Mouse (Mus musculus) brain, embryonic 14.5 days (tissue): ENCODE results near the gene Atp2b2.

Source experiments
- CTCF ChIP-seq: fragments of 200-500 bp; IDR thresholded peaks from 2 replicates; pipeline ENCODE4 v1.5.1; 2012; ENCODE audit warnings: inconsistent platforms, mild to moderate bottlenecking, moderate library complexity, borderline replicate concordance; ENCODE audit not compliant: insufficient read depth, insufficient read length; ENCODE audit errors: extremely low read depth
- POLR2A ChIP-seq: fragments of 200-500 bp; IDR thresholded peaks from 2 replicates; pipeline ENCODE4 v1.6.1; 2012; ENCODE audit warnings: mild to moderate bottlenecking, inconsistent platforms, borderline replicate concordance; ENCODE audit not compliant: poor library complexity, insufficient read depth, insufficient read length, severe bottlenecking; ENCODE audit errors: extremely low read depth

DNA sequence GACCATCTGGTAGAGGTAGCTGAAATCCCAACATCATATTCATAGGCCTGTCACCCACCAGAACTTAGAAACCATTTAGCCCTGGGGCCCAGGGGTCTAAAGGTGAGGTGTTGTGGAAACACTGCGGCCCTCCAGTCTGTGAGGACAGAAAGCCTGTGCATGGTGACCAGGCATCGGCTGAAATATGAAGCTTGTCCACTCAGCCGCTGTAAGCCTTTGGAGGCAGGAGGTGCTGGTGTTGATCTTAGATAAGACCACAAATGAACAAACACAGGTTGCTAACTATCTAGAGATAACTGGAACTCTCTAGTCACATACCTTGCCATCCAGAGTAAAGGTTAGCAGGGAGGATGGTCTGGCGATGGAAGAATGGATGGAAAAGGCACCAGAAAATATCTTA lies 321.4 kb downstream of the Atp2b2 start:
- TF ChIP-seq CTCF: no peak
- TF ChIP-seq POLR2A: no peak
